Mouse (Mus musculus) cerebellum, postnatal 14 days (tissue): ENCODE measurements around the gene Trem3.
A peak's percentile ranks its signal among the peaks of the same experiment; 100 is the strongest.

Experiments used
- DNase-seq, 2 experiments: peaks; one replicate each; pipeline ENCODE4 v3.0.0; 2021; ENCODE audit warnings: mixed read lengths in 2 of 2

The Trem3 gene

DNA sequence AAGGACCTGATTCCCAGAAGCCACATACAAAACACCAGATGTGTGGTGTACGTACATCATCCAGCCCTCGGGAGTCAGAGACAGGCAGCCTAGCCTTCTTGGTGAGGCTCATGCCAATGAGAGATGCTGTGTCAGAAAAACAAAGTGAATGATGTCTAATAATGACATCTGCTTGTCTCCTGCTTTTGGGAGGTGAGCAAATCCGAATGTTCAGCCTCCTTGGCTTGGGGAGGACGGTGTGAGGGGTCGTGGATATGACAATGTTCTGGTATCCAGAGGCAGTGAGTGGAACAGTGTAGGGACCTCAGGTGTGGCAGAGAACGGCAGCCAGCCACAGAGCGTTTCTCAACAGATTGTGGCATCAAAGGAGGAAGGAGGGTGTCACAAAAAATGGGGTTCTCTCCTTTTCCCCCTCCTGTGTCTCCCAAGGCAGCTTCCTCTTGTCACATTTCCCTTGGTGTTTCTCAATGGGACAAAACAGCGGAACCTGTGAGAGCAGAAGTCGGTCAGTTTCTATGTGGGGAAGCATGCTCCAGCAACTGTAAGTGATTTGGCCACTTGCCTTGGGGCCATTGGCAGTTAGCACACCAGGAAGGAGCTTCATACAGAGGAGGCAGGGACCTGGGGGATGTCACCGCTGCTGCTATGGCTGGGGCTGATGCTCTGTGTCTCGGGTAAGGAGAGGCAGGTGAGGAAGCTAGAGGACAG, at the start of gene Trem3:
TSS of gene Trem3 (plus strand) at position 557 of the 708 bp plus-strand sequence.
- DNase-seq: no peak

DNA sequence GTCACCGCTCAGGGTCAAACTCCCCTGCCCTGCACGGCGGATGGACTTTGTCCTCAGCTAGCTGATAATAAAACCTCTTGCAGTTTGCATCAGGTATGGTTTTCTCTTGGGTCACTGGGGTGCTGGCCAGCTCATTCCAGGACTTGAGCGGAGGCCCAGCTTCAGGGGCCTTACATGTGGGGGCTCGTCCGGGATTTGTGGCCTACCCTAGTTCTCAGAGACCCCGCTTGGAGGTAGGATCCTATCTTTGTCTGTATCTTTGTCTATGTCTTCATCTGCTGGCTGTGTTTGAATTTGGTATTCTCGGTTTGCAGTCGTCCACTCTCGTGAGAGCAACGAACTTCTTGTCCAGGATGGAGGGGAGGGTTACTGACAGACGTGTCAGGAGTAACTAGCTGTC, 44.5 kb upstream of the Trem3 start:
- no peak for DNase-seq

DNA sequence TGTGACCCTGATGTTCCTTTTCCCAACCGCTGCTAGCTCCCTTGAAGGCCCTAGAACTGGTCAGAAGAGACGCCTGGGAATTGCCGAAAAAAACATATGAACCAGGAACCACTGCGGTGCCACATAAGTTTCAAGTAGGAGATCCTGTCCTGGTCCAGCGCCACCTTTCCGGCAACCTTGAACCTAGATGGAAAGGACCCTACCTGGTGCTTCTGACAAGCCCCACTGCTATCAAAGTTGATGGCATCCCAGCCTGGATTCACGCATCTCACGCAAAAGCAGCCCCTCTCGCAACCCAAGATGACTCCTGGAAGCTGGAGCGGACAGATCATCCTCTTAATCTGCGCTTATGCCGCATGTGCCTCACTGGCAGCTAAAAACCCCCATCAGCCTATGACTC, 35.0 kb upstream of the Trem3 start:
- no peak for DNase-seq

DNA sequence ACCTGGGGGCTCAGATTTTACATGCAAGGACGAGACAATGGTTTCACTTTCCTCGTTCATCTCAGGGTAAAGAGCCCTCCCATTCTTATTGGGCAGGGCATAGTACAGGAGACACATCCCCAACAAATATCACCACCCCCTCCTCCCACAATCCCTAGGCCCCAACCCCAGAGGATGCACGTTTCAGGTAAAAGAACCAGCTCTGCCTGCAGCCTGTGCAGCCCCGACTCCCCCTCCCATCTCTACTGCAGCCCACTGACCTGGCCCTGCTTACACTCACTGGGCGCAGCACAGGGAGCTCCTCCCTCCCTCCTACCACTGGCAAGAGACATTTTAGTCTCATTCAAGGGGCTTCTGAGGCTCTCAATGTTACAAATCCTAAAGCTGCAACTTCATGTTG, 34.1 kb upstream of the Trem3 start:
- DNase-seq: no peak

DNA sequence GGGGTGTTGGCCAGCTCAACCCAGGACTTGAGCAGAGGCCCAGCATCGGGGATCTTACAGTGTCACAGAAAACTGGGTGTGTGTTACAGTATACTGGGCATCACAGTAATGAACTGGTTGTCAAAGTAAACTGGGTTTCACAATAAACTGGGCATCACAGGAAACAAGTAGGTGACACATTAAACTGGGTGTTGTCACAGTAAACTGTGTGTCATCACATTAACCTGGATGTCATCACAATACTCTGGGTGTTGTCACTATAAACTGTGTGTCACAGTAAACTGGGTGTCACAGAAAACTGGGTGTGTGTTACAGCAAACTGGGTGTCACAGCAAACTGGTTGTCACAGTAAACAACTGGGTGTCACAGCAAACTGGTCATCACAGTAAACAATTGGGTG, 32.1 kb upstream of the Trem3 start:
- no peak for DNase-seq

DNA sequence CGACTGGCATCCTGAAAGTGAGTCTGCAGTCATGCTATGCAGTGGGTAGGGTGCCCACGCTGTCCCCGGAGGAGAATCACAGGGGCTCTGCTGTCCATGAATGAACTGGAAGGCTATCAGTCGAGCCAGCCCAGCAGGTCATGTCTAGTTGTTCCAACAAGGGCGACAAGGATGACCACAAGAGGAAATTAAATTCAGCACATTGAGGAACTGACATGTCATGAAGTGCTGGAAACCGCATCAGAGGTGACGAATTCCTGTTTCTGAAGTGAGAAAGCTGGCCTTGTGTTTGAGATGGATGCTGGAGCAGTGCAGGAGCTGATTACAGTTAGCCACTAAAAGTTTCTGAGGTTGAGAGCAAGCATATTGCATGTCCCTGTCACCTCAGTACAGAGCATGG, 16.9 kb upstream of the Trem3 start:
- no peak for DNase-seq

DNA sequence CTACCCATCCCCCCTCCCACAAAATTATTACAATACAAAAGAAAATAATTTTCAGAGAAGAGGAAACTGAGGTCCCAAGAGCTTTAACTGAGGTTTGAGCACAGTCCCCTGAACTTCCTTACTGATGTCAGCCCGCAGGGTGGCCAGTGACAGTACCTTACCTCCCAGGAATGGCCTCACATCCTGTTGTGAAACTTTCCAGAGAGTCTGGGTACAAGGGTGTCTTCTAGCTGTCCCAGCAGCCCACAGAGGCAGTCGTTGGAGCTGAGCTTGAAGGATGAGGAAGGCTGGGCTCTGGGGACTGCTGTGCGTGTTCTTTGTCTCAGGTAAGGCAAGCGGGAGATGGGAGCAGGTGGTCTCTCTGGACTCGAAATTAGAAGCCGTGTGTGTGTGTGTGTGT, 15.1 kb upstream of the Trem3 start, which contains the start of gene Trem1:
TSS of gene Trem1 (plus strand) at position 251 of the 400 bp plus-strand sequence.
- DNase-seq: no peak

DNA sequence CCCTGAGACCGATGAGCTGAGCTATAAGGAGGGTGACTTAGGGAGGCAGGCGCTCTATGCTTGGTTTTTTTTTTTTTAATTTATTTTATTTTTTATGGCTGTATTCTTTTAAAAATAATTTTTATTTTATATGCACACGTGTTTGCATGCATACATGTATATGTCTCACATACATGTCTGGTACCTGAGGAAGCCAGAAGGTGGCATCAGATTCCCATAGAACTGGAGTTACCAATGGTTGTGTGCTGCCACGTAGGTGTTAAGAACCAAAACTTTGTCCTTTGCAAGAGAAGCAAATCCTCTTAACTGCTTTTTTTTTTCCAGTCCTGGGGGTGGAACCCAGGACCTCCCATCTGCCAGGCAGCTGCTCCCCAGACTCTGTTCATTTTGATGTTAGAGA, 13.8 kb upstream of the Trem3 start:
- no peak for DNase-seq

DNA sequence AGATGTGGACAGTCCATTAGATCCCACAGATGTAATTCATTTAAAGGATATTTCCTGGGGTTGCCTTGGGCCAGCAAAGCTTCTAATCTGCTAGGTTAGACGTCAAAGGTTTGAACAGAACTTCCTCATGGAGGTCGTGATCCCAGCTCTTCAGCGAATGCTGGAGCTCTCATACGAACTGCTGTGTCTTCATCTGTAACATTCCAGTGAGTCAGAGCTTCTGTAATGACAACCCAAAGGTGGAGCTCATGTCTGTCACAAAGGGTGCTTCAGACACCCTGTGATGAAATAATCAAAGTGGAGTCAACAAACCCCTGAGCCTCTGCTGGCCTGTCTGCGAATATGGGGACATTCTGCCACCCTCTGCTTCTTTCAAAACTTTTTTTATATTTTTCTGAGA, 13.0 kb upstream of the Trem3 start:
- DNase-seq: no peak

DNA sequence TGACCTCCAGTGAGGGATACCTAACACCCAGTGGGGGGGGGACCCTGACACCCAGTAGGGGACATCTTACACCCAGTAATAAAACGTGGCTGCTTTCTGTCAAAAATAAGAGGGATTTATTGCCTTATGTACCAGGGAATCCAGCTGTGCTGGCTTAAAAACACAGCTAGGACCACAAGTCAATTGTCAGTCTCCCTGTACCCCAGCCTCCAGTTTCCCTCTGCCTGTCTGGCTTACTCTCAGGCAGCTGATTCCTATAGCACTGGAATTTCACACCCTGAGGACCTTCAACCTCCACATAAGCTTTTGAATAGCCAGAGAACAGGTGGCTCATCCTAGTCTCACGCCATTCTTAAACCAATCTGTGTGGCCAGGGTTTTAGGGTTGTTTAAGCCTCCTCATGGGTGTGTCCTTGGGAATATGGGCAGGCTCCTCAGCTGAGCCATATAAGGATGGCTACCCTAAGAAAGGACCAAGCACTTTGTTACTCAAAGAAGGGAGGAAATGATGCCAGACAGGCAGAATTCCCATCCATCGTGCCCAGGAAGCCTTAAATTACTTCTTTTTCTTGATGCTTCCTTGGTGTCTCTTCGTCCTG, 11.7 kb upstream of the Trem3 start:
- no peak for DNase-seq

DNA sequence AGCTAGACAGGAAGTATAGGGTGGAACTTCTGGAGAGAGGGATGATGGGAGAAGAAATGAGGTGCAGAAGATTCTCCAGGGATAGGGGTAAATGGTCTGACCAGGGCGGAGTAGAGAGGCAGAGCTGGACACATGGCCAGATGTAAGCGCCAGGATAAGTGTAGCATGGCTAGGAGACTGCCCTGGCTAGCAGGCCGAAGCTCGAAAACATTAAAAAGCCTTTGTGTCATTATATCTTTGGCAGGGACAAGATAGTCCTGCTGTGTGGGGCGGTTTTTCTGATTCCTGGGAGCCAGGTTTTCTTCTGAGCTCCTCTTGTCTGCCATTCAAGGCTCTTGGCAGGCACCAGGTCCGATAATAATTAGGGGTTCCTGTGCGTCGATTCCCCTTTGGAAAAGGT, 10.0 kb upstream of the Trem3 start:
- no peak for DNase-seq

DNA sequence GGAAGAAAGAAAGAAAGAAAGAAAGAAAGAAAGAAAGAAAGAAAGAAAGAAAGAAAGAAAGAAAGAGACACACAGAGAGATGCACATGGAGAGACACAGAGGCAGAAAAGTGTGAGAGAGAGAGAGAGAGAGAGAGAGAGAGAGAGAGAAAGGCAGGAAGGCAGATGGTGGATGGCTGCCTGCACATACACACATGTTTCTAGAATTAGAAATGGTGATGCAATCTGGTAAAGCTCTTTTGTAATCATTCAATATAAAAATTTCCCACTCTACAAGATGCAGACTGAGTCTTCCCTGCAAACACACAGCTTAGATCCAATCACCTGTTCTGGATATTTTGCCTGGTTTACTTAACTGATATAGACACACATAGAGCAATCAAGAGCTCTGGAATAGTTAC, 1.5 kb downstream of the Trem3 start:
- DNase-seq: no peak

DNA sequence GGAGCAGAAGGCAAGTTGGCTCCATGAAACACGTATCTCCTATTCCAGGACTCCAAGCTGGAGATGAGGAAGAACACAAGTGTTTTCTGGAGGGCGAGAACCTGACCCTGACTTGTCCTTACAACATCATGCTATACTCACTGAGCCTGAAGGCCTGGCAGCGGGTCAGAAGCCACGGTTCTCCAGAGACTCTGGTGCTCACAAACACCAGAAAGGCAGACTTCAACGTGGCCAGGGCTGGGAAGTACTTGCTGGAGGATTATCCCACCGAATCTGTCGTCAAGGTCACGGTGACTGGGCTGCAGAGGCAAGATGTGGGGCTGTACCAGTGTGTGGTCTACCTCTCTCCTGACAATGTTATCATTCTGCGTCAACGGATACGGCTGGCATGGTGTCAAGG, 1.9 kb downstream of the Trem3 start:
- peak in 1 of 2 experiments; percentile 6 for DNase-seq

DNA sequence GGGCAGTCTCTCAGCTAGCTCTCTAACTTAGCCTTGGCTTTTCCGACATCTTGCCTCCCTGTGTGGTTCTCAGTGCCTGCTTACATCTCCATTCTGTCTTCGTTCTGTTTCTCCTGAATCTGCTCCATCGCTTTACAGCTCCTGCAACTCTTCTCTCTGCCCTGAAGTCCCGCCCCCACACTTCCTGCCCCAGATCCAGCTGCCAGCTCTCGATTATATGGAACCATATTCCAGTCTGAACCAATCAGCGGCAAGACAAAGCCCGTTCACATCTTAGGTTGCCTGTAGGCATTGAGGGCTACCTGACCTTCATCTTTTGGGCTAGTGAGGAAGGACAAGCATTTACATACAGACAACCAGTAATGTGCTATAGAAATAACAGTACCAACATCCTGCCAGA, 3.1 kb downstream of the Trem3 start:
- DNase-seq: no peak

DNA sequence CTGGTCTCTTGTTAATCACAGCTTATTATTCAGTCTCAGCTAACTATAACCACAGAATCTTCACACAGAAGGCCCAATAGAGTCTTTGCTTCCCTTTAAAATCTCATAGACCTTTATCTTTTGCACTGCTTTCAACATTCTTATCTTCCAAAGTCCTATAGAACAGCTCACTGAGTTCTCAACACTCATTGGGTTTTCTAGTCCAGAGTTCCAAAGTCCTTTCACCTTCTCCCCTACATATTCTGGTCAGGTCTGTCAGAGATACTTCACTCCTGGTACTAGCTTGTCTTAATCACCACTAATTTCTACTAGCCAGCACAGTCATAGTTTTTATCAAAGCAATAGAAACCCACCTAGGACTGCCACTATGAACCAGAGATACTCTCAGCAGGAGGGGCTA, 9.0 kb downstream of the Trem3 start:
- DNase-seq: no peak

DNA sequence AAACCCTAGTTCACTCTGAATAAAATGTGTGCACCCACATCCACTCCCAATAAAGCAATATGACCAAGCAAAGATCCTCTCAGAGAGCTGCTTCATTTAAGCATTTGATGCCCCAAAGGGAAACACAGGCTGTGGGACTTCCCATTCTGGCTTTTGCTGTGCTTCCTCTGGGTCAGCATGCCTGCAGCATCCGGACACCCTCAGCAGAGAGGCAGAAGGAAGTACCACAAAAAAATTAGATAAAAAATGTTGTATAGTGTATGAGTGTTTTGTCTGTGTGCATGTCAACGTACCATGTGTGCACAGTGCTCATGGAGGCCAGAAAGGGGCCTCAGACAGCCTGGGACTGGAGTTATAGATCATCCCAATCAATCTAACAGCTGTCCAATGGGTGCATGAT, 14.3 kb downstream of the Trem3 start:
- DNase-seq: no peak

DNA sequence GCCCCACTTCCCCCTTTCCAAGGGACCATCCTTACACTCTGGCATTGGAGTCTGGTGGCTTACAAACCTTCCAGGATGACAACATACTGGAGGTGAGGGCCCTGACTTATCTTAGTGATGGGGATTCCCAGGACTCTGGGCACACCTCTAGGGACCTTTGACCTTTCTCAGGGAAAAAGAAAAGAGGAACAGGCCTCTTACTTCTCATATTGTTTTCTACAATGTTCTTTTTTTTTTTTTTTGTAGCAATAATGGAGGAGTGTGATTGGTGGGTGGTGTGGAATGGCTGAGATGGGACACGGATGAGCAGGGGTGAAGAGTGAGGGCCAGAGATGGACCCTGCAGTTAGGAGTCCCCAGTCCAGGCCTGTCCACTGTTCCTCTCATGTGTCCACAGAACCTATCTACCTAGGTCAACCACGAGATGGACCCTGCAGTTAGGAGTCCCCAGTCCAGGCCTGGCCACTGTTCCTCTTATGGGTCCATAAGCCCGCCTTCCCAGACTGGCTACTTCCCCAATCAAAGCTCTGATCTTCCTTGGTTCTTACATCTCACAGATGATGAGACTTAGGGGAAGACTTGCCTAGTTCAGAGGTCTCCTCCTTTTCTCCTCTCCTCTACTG, 16.3 kb downstream of the Trem3 start, which contains the start of gene Treml4:
TSS of gene Treml4 (plus strand) at position 555 of the 622 bp plus-strand sequence.
- no peak for DNase-seq

DNA sequence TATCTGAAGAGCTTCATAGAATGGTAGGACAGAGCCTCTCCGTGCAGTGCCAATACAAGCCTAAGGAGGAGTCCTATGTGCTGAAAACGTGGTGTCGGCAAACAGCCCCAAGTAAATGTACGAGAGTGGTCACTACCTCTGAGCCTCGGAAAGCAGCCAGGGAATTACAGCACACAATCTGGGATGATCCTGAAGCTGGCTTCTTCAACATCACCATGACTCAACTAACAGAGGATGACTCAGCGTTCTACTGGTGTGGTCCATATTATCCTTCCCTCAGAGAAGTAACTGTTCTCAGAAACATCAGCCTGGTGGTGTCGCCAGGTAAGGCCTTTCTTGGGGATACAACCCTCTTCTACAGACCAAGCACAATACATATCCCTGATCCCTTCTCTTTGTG, 17.1 kb downstream of the Trem3 start:
- DNase-seq: no peak

DNA sequence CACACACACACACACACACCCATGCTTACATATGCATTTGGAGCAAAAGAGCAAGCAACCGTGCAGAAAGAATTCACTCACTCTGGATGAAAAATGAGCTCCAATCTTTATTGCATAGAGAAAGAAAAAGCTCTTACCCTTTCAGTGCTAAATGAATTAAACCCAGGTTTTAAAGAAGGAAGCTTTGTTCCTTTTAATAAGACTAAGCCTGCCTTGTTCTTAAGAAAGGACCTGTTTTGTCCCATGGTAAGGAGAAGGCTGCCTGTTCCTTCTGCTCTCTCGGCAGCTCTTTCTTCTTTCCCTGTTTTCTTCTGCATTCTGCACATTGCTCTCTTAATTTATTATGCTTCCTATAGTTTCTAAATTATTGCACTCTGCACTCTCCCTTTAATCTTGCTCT, 18.6 kb downstream of the Trem3 start:
- DNase-seq: no peak

DNA sequence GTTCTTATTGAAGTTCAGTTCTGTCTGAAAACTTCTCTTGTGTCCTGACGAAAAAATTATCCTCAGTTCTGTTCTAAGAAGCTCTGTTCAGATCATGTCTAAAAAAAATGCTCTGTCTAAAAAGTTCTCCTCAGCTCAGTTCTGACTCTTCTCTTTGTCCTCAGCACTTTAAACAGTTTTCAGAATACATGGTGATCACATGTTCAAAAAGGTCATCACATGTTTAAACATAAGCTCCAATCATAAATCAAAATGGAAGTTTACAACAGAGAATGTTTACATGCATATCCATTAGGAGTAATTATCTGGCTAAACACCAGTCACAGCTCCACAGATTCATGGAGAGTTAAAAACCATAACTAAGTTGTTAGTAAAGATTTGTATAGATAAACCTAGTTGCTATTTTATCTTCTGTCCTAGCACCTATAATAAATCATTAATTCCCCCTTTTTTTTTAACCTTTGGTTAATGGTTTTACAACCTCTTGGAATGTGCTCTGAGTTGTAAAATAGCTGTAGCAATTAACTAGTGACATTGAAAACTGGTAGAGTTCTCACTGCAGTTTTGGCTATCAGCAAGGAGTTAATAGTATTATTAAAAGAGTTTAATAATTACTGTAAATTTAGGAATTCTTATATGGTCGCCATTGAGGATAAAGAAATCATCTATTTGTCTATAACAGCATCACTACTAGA, 19.2 kb downstream of the Trem3 start:
- no peak for DNase-seq

DNA sequence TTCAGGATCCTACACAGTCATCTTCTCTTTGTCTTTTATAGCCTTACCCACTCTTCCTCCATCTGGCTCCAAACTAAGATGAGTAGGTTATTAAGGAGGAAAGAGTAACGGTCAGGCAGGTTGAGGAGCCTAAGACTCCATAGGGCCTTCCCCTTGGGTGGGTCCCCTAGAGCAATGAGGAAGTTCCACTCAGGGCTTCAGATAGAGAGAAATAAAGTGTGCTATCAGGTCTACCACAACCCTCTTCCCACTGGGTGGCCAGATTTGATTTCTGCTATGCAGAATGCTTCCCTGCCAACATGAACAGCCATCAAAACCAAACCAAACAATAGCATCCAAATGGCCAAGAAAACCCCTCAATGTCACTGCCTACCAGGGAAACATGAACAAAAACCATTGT, 20.0 kb downstream of the Trem3 start:
- DNase-seq: no peak

DNA sequence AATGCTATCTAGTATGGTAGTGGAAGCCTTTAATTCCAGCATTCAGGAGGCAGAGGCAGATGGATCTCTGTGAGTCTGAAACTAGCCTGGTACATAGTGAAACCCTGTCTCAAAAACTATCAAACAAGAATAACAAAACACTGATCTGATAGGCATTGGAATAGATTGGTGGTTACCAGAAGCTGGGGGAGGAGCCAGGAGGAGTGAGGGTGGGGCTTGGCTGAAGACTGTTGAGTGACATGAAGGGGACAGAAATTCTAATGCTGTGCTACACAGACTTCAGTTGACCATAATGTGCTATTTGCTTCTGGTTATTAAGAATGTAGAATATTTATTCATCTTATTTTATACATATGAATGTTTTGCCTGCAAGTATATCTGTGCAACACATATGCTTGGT, 20.7 kb downstream of the Trem3 start:
- DNase-seq: no peak

DNA sequence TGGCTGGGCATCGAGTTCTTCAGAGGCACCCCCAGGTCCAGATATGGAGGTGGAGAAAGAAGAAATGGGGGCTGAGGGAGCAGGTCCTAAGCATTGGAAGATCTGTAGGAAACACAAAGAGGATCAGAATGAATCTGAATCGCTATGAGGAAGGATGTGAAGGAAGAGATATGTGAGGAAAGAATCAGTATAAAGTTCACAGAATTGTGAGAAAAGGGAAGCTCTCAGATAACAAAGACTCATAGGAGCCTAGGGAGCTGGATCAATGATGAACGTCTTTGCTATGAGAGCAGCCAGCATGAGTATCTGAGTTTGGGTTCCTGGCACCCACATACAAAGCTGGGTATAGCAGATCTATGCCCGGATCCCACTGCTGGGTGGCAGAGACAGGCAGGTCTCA, 22.3 kb downstream of the Trem3 start:
- no peak for DNase-seq

DNA sequence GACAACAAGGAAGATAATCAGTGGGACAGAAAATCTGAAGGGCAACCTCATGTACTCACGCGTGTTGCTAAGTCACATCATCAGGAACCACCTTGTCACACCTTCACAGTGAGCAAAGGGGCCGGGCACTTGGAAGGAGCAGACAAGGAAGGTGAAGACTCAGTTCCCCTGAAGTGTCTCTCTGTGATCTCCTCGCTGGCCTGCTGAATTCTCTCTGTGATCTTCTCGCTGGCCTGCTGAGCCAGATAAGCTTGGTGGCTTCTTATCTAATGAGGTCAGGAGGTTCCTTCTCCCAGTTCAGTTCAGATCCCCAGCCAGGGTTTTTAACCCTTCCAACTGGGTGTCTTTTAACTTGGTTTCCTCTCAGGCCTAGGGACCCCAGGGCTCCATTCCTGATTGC, 24.6 kb downstream of the Trem3 start:
- DNase-seq: no peak
